Mouse (Mus musculus): ENCODE results near the gene Slc41a2. TPM values are rescaled to one million over a fixed set of nuclear protein-coding genes. Genes with fewer than 3 reads are reported as not detected.
"Not testable (repeated sequence)": the region's sequence is repeated elsewhere in the genome, so short reads cannot be mapped to it uniquely, and the experiment has no call there.

Gene Slc41a2
- polyA plus RNA-seq, 1 experiment from 2014 or later = 0.36 TPM

- Histone ChIP-seq H3K27me3 (ENCODE audit: low read depth, poor library complexity, severe bottlenecking) (no peaks in the 10 kb centered on the region), H3K27ac (replicated peaks) (no peak overlapping the region)
Measured at GRCm38 (mm10) chr10:83368918-83369317, 31.2 kb upstream of the Slc41a2 start.

GRCm38 (mm10) chr10:83363451-83363850, 25.8 kb upstream of the Slc41a2 start:
- H3K36me3 ChIP-seq = peaks cover 63% of the 10 kb centered on the region

More at GRCm38 (mm10) chr10:83368918-83369317, 31.2 kb upstream of the Slc41a2 start:
- DNase-seq (ENCODE audit: low spot score) = no peak
- Histone ChIP-seq H3K4me3 (no peak overlapping the region), H3K9me3 (replicated peaks) (no peaks in the 10 kb centered on the region), H3K4me1 (no peaks in the 10 kb centered on the region), H3K36me3 (peaks cover 98% of the 10 kb centered on the region)
- WGBS = 94% methylated on average over 5 of the region's 5 CpGs

GRCm38 (mm10) chr10:83361643-83362382, 24.1 kb upstream of the Slc41a2 start:
- Histone ChIP-seq H3K27me3 (ENCODE audit: low read depth, poor library complexity, severe bottlenecking) (no peaks in the 10 kb centered on the region), H3K4me1 (peaks cover 22% of the 10 kb centered on the region), H3K4me3 (peak overlapping the region; percentile 99), H3K36me3 (peaks cover 46% of the 10 kb centered on the region), H3K27ac (replicated peaks) (no peak overlapping the region), H3K9me3 (replicated peaks) (no peaks in the 10 kb centered on the region)
- no peak for DNase-seq (ENCODE audit: low spot score)
- WGBS = 59% methylated on average over 5 of the region's 5 CpGs

More at GRCm38 (mm10) chr10:83363451-83363850, 25.8 kb upstream of the Slc41a2 start:
- DNase-seq (ENCODE audit: low spot score) = no peak
- no peaks in the 10 kb centered on the region for H3K27me3 ChIP-seq (ENCODE audit: low read depth, poor library complexity, severe bottlenecking)
- no peak overlapping the region for H3K27ac ChIP-seq (replicated peaks)
- H3K4me1 ChIP-seq = peaks cover 22% of the 10 kb centered on the region
- H3K4me3 ChIP-seq = no peak overlapping the region
- no peaks in the 10 kb centered on the region for H3K9me3 ChIP-seq (replicated peaks)
- WGBS = 95% methylated on average over 8 of the region's 8 CpGs

GRCm38 (mm10) chr10:83360356-83360755, 22.7 kb upstream of the Slc41a2 start:
- H3K9me3 ChIP-seq (replicated peaks) = no peaks in the 10 kb centered on the region
- DNase-seq (ENCODE audit: low spot score) = no peak
- H3K27ac ChIP-seq (replicated peaks) = peak overlapping the region; percentile 90
- peaks cover 22% of the 10 kb centered on the region for H3K4me1 ChIP-seq
- H3K4me3 ChIP-seq = peak overlapping the region; percentile 99
- H3K36me3 ChIP-seq = peaks cover 32% of the 10 kb centered on the region
- H3K27me3 ChIP-seq (ENCODE audit: low read depth, poor library complexity, severe bottlenecking) = no peaks in the 10 kb centered on the region
- under 1% methylated on average over 40 of the region's 40 CpGs for WGBS

GRCm38 (mm10) chr10:83359956-83360355, 22.3 kb upstream of the Slc41a2 start, which contains the start of gene D10Wsu102e:
Gene D10Wsu102e (plus strand): TSS chr10:83360221.
- WGBS = under 1% methylated on average over 30 of the region's 30 CpGs
- Histone ChIP-seq H3K27ac (replicated peaks) (peak within 1 kb of the TSS; percentile 90), H3K9me3 (replicated peaks) (no peaks in the 10 kb centered on the region), H3K36me3 (peaks cover 28% of the 10 kb centered on the region), H3K4me1 (peaks cover 22% of the 10 kb centered on the region), H3K4me3 (peak within 1 kb of the TSS; percentile 99), H3K27me3 (ENCODE audit: low read depth, poor library complexity, severe bottlenecking) (no peaks in the 10 kb centered on the region)
- DNase-seq (ENCODE audit: low spot score) = peak; percentile 97

- no peaks in the 10 kb centered on the region for H3K27me3 ChIP-seq (ENCODE audit: low read depth, poor library complexity, severe bottlenecking)
- 84% methylated on average over 4 of the region's 4 CpGs for WGBS
- no peak for DNase-seq (ENCODE audit: low spot score)
- peak overlapping the region; percentile 90 for H3K27ac ChIP-seq (replicated peaks)
- H3K36me3 ChIP-seq = peaks cover 23% of the 10 kb centered on the region
- H3K4me1 ChIP-seq = peaks cover 22% of the 10 kb centered on the region
- H3K9me3 ChIP-seq (replicated peaks) = no peaks in the 10 kb centered on the region
- H3K4me3 ChIP-seq = peak overlapping the region; percentile 99
Measured at GRCm38 (mm10) chr10:83359451-83359850, 21.8 kb upstream of the Slc41a2 start.

GRCm38 (mm10) chr10:83356416-83356815, 18.7 kb upstream of the Slc41a2 start:
- no peak for DNase-seq (ENCODE audit: low spot score)
- no peaks in the 10 kb centered on the region for H3K36me3 ChIP-seq
- H3K27ac ChIP-seq (replicated peaks) = no peak overlapping the region
- peaks cover 17% of the 10 kb centered on the region for H3K4me1 ChIP-seq
- no peak overlapping the region for H3K4me3 ChIP-seq
- H3K9me3 ChIP-seq (replicated peaks) = no peaks in the 10 kb centered on the region
- H3K27me3 ChIP-seq (ENCODE audit: low read depth, poor library complexity, severe bottlenecking) = no peaks in the 10 kb centered on the region
- 83% methylated on average over 12 of the region's 12 CpGs for WGBS

- 76% methylated on average over 8 of the region's 8 CpGs for whole genome bisulfite sequencing
- H3K4me1 ChIP-seq = peaks cover 3% of the 10 kb centered on the region; the same call in 1 of the 2 replicates
Measured at GRCm38 (mm10) chr10:83354333-83354719, 16.6 kb upstream of the Slc41a2 start.

GRCm38 (mm10) chr10:83353680-83354332, 16.1 kb upstream of the Slc41a2 start:
- 60% methylated on average over 14 of the region's 14 CpGs for WGBS

More at GRCm38 (mm10) chr10:83354333-83354719, 16.6 kb upstream of the Slc41a2 start:
- Histone ChIP-seq H3K36me3 (no peaks in the 10 kb centered on the region), H3K27ac (replicated peaks) (no peak overlapping the region), H3K9me3 (replicated peaks) (no peaks in the 10 kb centered on the region), H3K27me3 (ENCODE audit: low read depth, poor library complexity, severe bottlenecking) (no peaks in the 10 kb centered on the region), H3K4me3 (no peak overlapping the region)
- DNase-seq (ENCODE audit: low spot score) = no peak

GRCm38 (mm10) chr10:83351779-83352178, 14.1 kb upstream of the Slc41a2 start:
- H3K36me3 ChIP-seq; DNase-seq (ENCODE audit: low spot score); H3K27ac ChIP-seq (replicated peaks); H3K4me3 ChIP-seq; H3K4me1 ChIP-seq; H3K9me3 ChIP-seq (replicated peaks); H3K27me3 ChIP-seq (ENCODE audit: low read depth, poor library complexity, severe bottlenecking): not testable (repeated sequence)
- WGBS = 82% methylated on average over 4 of the region's 4 CpGs

More at GRCm38 (mm10) chr10:83353680-83354332, 16.1 kb upstream of the Slc41a2 start:
- H3K4me1 ChIP-seq = no peaks in the 10 kb centered on the region
- no peak overlapping the region for H3K27ac ChIP-seq (replicated peaks)
- no peaks in the 10 kb centered on the region for H3K27me3 ChIP-seq (ENCODE audit: low read depth, poor library complexity, severe bottlenecking)
- no peak overlapping the region for H3K4me3 ChIP-seq
- no peak for DNase-seq (ENCODE audit: low spot score)
- no peaks in the 10 kb centered on the region for H3K36me3 ChIP-seq
- no peaks in the 10 kb centered on the region for H3K9me3 ChIP-seq (replicated peaks)

GRCm38 (mm10) chr10:83350689-83351088, 13.0 kb upstream of the Slc41a2 start:
- H3K27me3 ChIP-seq (ENCODE audit: low read depth, poor library complexity, severe bottlenecking) = no peaks in the 10 kb centered on the region
- 89% methylated on average over 2 of the region's 2 CpGs for WGBS
- no peak overlapping the region for H3K4me3 ChIP-seq
- no peaks in the 10 kb centered on the region for H3K36me3 ChIP-seq
- H3K27ac ChIP-seq (replicated peaks) = no peak overlapping the region
- peaks cover 5% of the 10 kb centered on the region; the same call in 1 of the 2 replicates for H3K4me1 ChIP-seq
- DNase-seq (ENCODE audit: low spot score) = no peak
- no peaks in the 10 kb centered on the region for H3K9me3 ChIP-seq (replicated peaks)

- Histone ChIP-seq H3K4me1 (peaks cover 12% of the 10 kb centered on the region), H3K4me3 (no peak overlapping the region), H3K9me3 (replicated peaks) (no peaks in the 10 kb centered on the region), H3K36me3 (no peaks in the 10 kb centered on the region), H3K27ac (replicated peaks) (no peak overlapping the region), H3K27me3 (ENCODE audit: low read depth, poor library complexity, severe bottlenecking) (no peaks in the 10 kb centered on the region)
- DNase-seq (ENCODE audit: low spot score) = no peak
- WGBS = 24% methylated on average over 7 of the region's 7 CpGs
Measured at GRCm38 (mm10) chr10:83347494-83347893, 9.8 kb upstream of the Slc41a2 start.

GRCm38 (mm10) chr10:83346359-83346736, 8.7 kb upstream of the Slc41a2 start:
- Histone ChIP-seq H3K9me3 (replicated peaks) (no peaks in the 10 kb centered on the region), H3K4me3 (no peak overlapping the region), H3K27me3 (ENCODE audit: low read depth, poor library complexity, severe bottlenecking) (no peaks in the 10 kb centered on the region), H3K4me1 (peaks cover 12% of the 10 kb centered on the region), H3K27ac (replicated peaks) (no peak overlapping the region), H3K36me3 (no peaks in the 10 kb centered on the region)
- no peak for DNase-seq (ENCODE audit: low spot score)
- 79% methylated on average over 5 of the region's 5 CpGs for WGBS

Data from midbrain, embryonic 10.5 days (tissue).